Mouse (Mus musculus): ENCODE measurements around the gene Rac3. TPM values are rescaled to one million over a fixed set of nuclear protein-coding genes. Genes with fewer than 3 reads are reported as not detected.

The Rac3 gene
- polyA plus RNA-seq, 1 experiment: 26.3 TPM

GRCm38 (mm10) chr11:120719242-120719641 lies 2.0 kb upstream of the Rac3 start:
- Histone ChIP-seq H3K27me3 (ENCODE audit: control insufficient read depth, insufficient read depth, low read length) (no peaks in the 10 kb centered on the region; the same call in 1 of the 2 replicates), H3K27ac (ENCODE audit: control insufficient read depth, insufficient read depth, low read length) (no peak overlapping the region), H3K4me3 (ENCODE audit: control insufficient read depth, insufficient read depth, low read length) (no peak overlapping the region), H3K4me1 (replicated peaks; ENCODE audit: control insufficient read depth, insufficient read depth, low read length) (peaks cover 26% of the 10 kb centered on the region), H3K36me3 (ENCODE audit: control insufficient read depth, insufficient read depth, low read length) (no peaks in the 10 kb centered on the region)
- TF ChIP-seq POLR2A (IDR thresholded peaks at IDR 0.05; ENCODE audit: control insufficient read depth, extremely low read depth, insufficient read depth, low read length, poor library complexity) (no peak), CTCF (IDR thresholded peaks at IDR 0.05; ENCODE audit: borderline replicate concordance, control insufficient read depth, extremely low read depth, insufficient read depth, low read length, poor library complexity) (no peak)
- 98% methylated on average over 9 of the region's 9 CpGs for WGBS
- no peak for DNase-seq

- TF ChIP-seq CTCF (IDR thresholded peaks at IDR 0.05; ENCODE audit: borderline replicate concordance, control insufficient read depth, extremely low read depth, insufficient read depth, low read length, poor library complexity) (no peak), POLR2A (IDR thresholded peaks at IDR 0.05; ENCODE audit: control insufficient read depth, extremely low read depth, insufficient read depth, low read length, poor library complexity) (no peak)
- no peaks in the 10 kb centered on the region for H3K36me3 ChIP-seq (ENCODE audit: control insufficient read depth, insufficient read depth, low read length)
- WGBS: 97% methylated on average over 13 of the region's 13 CpGs
Observed at GRCm38 (mm10) chr11:120719841-120720376, 1.4 kb upstream of the Rac3 start.

GRCm38 (mm10) chr11:120720450-120720849 lies 820 bp upstream of the Rac3 start:
- Histone ChIP-seq H3K4me3 (ENCODE audit: control insufficient read depth, insufficient read depth, low read length) (no peak overlapping the region), H3K27me3 (ENCODE audit: control insufficient read depth, insufficient read depth, low read length) (no peaks in the 10 kb centered on the region; the same call in 1 of the 2 replicates), H3K36me3 (ENCODE audit: control insufficient read depth, insufficient read depth, low read length) (no peaks in the 10 kb centered on the region), H3K27ac (ENCODE audit: control insufficient read depth, insufficient read depth, low read length) (no peak overlapping the region), H3K4me1 (replicated peaks; ENCODE audit: control insufficient read depth, insufficient read depth, low read length) (peaks cover 18% of the 10 kb centered on the region)
- TF ChIP-seq POLR2A (IDR thresholded peaks at IDR 0.05; ENCODE audit: control insufficient read depth, extremely low read depth, insufficient read depth, low read length, poor library complexity) (no peak), CTCF (IDR thresholded peaks at IDR 0.05; ENCODE audit: borderline replicate concordance, control insufficient read depth, extremely low read depth, insufficient read depth, low read length, poor library complexity) (peak; percentile 81; the same call in 1 of the 2 replicates)
- peak; percentile 92 for DNase-seq
- WGBS: 16% methylated on average over 17 of the region's 17 CpGs

More at GRCm38 (mm10) chr11:120719841-120720376, 1.4 kb upstream of the Rac3 start:
- no peak overlapping the region for H3K27ac ChIP-seq (ENCODE audit: control insufficient read depth, insufficient read depth, low read length)
- H3K4me3 ChIP-seq (ENCODE audit: control insufficient read depth, insufficient read depth, low read length): no peak overlapping the region
- no peak for DNase-seq
- H3K4me1 ChIP-seq (replicated peaks; ENCODE audit: control insufficient read depth, insufficient read depth, low read length): peaks cover 20% of the 10 kb centered on the region
- H3K27me3 ChIP-seq (ENCODE audit: control insufficient read depth, insufficient read depth, low read length): no peaks in the 10 kb centered on the region; the same call in 1 of the 2 replicates

- Histone ChIP-seq H3K27me3 (ENCODE audit: control insufficient read depth, insufficient read depth, low read length) (no peaks in the 10 kb centered on the region; the same call in 1 of the 2 replicates), H3K36me3 (ENCODE audit: control insufficient read depth, insufficient read depth, low read length) (no peaks in the 10 kb centered on the region), H3K4me3 (ENCODE audit: control insufficient read depth, insufficient read depth, low read length) (peak overlapping the region; percentile 42), H3K4me1 (replicated peaks; ENCODE audit: control insufficient read depth, insufficient read depth, low read length) (peaks cover 23% of the 10 kb centered on the region), H3K27ac (ENCODE audit: control insufficient read depth, insufficient read depth, low read length) (no peak overlapping the region)
- no peak for TF ChIP-seq CTCF (IDR thresholded peaks at IDR 0.05; ENCODE audit: borderline replicate concordance, control insufficient read depth, extremely low read depth, insufficient read depth, low read length, poor library complexity)
- no peak for TF ChIP-seq POLR2A (IDR thresholded peaks at IDR 0.05; ENCODE audit: control insufficient read depth, extremely low read depth, insufficient read depth, low read length, poor library complexity)
- 22% methylated on average over 21 of the region's 21 CpGs for WGBS
- no peak for DNase-seq
Observed at GRCm38 (mm10) chr11:120722067-120722630, 879 bp downstream of the Rac3 start.

- no peaks in the 10 kb centered on the region; the same call in 1 of the 2 replicates for H3K27me3 ChIP-seq (ENCODE audit: control insufficient read depth, insufficient read depth, low read length)
- H3K4me3 ChIP-seq (ENCODE audit: control insufficient read depth, insufficient read depth, low read length): no peak overlapping the region
- 96% methylated on average over 11 of the region's 11 CpGs for WGBS
- TF ChIP-seq CTCF (IDR thresholded peaks at IDR 0.05; ENCODE audit: borderline replicate concordance, control insufficient read depth, extremely low read depth, insufficient read depth, low read length, poor library complexity): no peak
- DNase-seq: no peak
- no peaks in the 10 kb centered on the region for H3K36me3 ChIP-seq (ENCODE audit: control insufficient read depth, insufficient read depth, low read length)
- peaks cover 23% of the 10 kb centered on the region for H3K4me1 ChIP-seq (replicated peaks; ENCODE audit: control insufficient read depth, insufficient read depth, low read length)
- no peak overlapping the region for H3K27ac ChIP-seq (ENCODE audit: control insufficient read depth, insufficient read depth, low read length)
Observed at GRCm38 (mm10) chr11:120722761-120723382, 1.6 kb downstream of the Rac3 start.

GRCm38 (mm10) chr11:120723509-120723908 lies 2.2 kb downstream of the Rac3 start:
- H3K27me3 ChIP-seq (ENCODE audit: control insufficient read depth, insufficient read depth, low read length): no peaks in the 10 kb centered on the region; the same call in 1 of the 2 replicates
- DNase-seq: no peak
- 95% methylated on average over 7 of the region's 7 CpGs for WGBS
- no peak overlapping the region for H3K4me3 ChIP-seq (ENCODE audit: control insufficient read depth, insufficient read depth, low read length)
- no peak for TF ChIP-seq CTCF (IDR thresholded peaks at IDR 0.05; ENCODE audit: borderline replicate concordance, control insufficient read depth, extremely low read depth, insufficient read depth, low read length, poor library complexity)
- TF ChIP-seq POLR2A (IDR thresholded peaks at IDR 0.05; ENCODE audit: control insufficient read depth, extremely low read depth, insufficient read depth, low read length, poor library complexity): no peak
- peaks cover 23% of the 10 kb centered on the region for H3K4me1 ChIP-seq (replicated peaks; ENCODE audit: control insufficient read depth, insufficient read depth, low read length)
- H3K36me3 ChIP-seq (ENCODE audit: control insufficient read depth, insufficient read depth, low read length): no peaks in the 10 kb centered on the region
- no peak overlapping the region for H3K27ac ChIP-seq (ENCODE audit: control insufficient read depth, insufficient read depth, low read length)

Measured in thymus, adult 2 months (tissue).